In genomic region chr16:31403971-31404370, GRCm38 (mm10) we compare ENCODE assay signal across 21 mouse cellular contexts. TPM values are rescaled to one million over a fixed set of nuclear protein-coding genes. Genes with fewer than 3 reads are reported as not detected.
A peak's percentile ranks its signal among the peaks of the same experiment; 100 is the strongest.
DNase-seq lines count a peak whose midpoint lies in the region; ATAC-seq and TF ChIP-seq lines count a peak whose summit lies in the region.
"Had no signal": no experiment of that assay in that cellular context is flagged by ENCODE, and none has a peak within 500 bp of the region (broad histone marks: within the 10 kb centered on the region; RNA-seq: fewer than 3 reads in every experiment).

No protein-coding gene starts in this region.

- DNase-seq in heart, adult 11 months, result peak; percentile 84
- no peak for DNase-seq in heart, postnatal 10 days
- peak; percentile 1 for DNase-seq in kidney, adult 11 months
- no peak for DNase-seq in kidney, adult 2 months
- peak; percentile 21 for DNase-seq in liver, embryonic 11.5 days (ENCODE audit: low spot score)
- DNase-seq in liver, postnatal 0 days, result no peak
- DNase-seq: adrenal gland, adult 2 months; adrenal gland, adult 8-10 months; adrenal gland, postnatal 10 days; adrenal gland, postnatal 14 days; adrenal gland, postnatal 25 days; adrenal gland, postnatal 36 days; B cell, adult 2 months; cerebellum, adult 11 months; cerebellum, adult 11-12 months; cerebellum, adult 18-20 months had no signal

- no peak overlapping the region for H3K4me3 ChIP-seq in kidney, adult 2 months (ENCODE audit: insufficient read depth, low read depth, low read length)
- no peak overlapping the region for H3K4me3 ChIP-seq in liver, embryonic 11.5 days (ENCODE audit: low read depth, low read length)
- no peak overlapping the region for H3K4me3 ChIP-seq in liver, postnatal 0 days (ENCODE audit: low read depth, low read length)

- H3K36me3 ChIP-seq in kidney, adult 2 months (ENCODE audit: control insufficient read depth, insufficient read depth, low read length), result no peaks in the 10 kb centered on the region
- H3K36me3 ChIP-seq in liver, embryonic 11.5 days (ENCODE audit: control insufficient read depth, insufficient read depth, low read length), result no peaks in the 10 kb centered on the region
- no peaks in the 10 kb centered on the region for H3K36me3 ChIP-seq in liver, postnatal 0 days (replicated peaks; ENCODE audit: insufficient read depth, low read length)
- H3K36me3 ChIP-seq: G1E had no signal

- intact Hi-C loops in heart, postnatal 10 days (cut with DNase I), result no loop called here

- H3K9ac ChIP-seq in liver, embryonic 11.5 days (ENCODE audit: low read depth, low read length), result no peak overlapping the region
- H3K9ac ChIP-seq in liver, postnatal 0 days (replicated peaks), result no peak overlapping the region

- WGBS in kidney, adult 2 months, result 87% methylated on average over 4 of the region's 4 CpGs
- 86% methylated on average over 4 of the region's 4 CpGs for WGBS in liver, embryonic 11.5 days
- 84% methylated on average over 4 of the region's 4 CpGs for WGBS in liver, postnatal 0 days (ENCODE audit: insufficient replicate concordance)

- no peaks in the 10 kb centered on the region for H3K27me3 ChIP-seq in kidney, adult 2 months (replicated peaks; ENCODE audit: control insufficient read depth, insufficient read depth, low read length)
- no peaks in the 10 kb centered on the region for H3K27me3 ChIP-seq in liver, embryonic 11.5 days (replicated peaks; ENCODE audit: control insufficient read depth, insufficient read depth, low read length)
- no peaks in the 10 kb centered on the region for H3K27me3 ChIP-seq in liver, postnatal 0 days (ENCODE audit: insufficient read depth, low read length)
- H3K27me3 ChIP-seq: CH12.LX, Patski had no signal

- no peaks in the 10 kb centered on the region for H3K4me1 ChIP-seq in kidney, adult 2 months (ENCODE audit: control insufficient read depth, insufficient read depth, low read length)
- H3K4me1 ChIP-seq in liver, embryonic 11.5 days (replicated peaks; ENCODE audit: control insufficient read depth, insufficient read depth, low read length), result no peaks in the 10 kb centered on the region
- no peaks in the 10 kb centered on the region for H3K4me1 ChIP-seq in liver, postnatal 0 days (ENCODE audit: insufficient read depth)

- no peak for TF ChIP-seq EP300 in liver, postnatal 0 days (IDR thresholded peaks at IDR 0.05; ENCODE audit: low read depth)

- H3K27ac ChIP-seq in kidney, adult 2 months (ENCODE audit: insufficient read depth, low read depth, low read length), result no peak overlapping the region
- no peak overlapping the region for H3K27ac ChIP-seq in liver, embryonic 11.5 days (ENCODE audit: low read depth, low read length)
- no peak overlapping the region for H3K27ac ChIP-seq in liver, postnatal 0 days (ENCODE audit: low read depth)

- no peak for TF ChIP-seq CTCF in kidney, adult 2 months (conservative IDR thresholded peaks at IDR 0.05; ENCODE audit: insufficient read depth, insufficient read length, low read depth, low read length)
- no peak for TF ChIP-seq CTCF in liver, postnatal 0 days (IDR thresholded peaks at IDR 0.05; ENCODE audit: low read depth)

- ATAC-seq in liver, embryonic 11.5 days (replicated peaks; ENCODE audit: low FRiP score), result no peak
- no peak for ATAC-seq in liver, postnatal 0 days
- ATAC-seq: activated CD4-positive, CD25-positive, alpha-beta regulatory T cell, adult 4 months; CD4-positive, CD25-positive, alpha-beta regulatory T cell, adult 4 months; Patski had no signal

- H3K9me3 ChIP-seq in liver, embryonic 11.5 days (ENCODE audit: control insufficient read depth, low read length), result no peaks in the 10 kb centered on the region
- peaks cover 4% of the 10 kb centered on the region; the same call in 1 of the 2 replicates for H3K9me3 ChIP-seq in liver, postnatal 0 days (ENCODE audit: low read length)
- H3K9me3 ChIP-seq: G1E had no signal

- TF ChIP-seq POLR2A in kidney, adult 2 months (IDR thresholded peaks at IDR 0.05; ENCODE audit: low read depth, low read length), result no peak

- no peak overlapping the region for H3K4me2 ChIP-seq in liver, embryonic 11.5 days
- H3K4me2 ChIP-seq in liver, postnatal 0 days (ENCODE audit: low read depth, low read length), result no peak overlapping the region

RNA-seq across cellular contexts. Expression of gene Bdh1, which starts 18.1 kb away (rescaled TPM):
- under 1 TPM; 0.77 TPM for total RNA-seq in heart, postnatal 10 days (2021)
- polyA plus RNA-seq in kidney, adult 2 months (2012; rRNA removed), result 197 and 276 TPM in 2 replicates
- polyA plus RNA-seq in liver, embryonic 11.5 days (2014; fragmentation: Nextera tagmentation; extraction: Ambion mirVana), result 42.8 and 47.2 TPM in 2 replicates
- 208 and 246 TPM in 2 replicates for polyA plus RNA-seq in liver, postnatal 0 days (2015; fragmentation: Nextera tagmentation; extraction: Ambion mirVana)
- polyA plus RNA-seq: G1E had no signal

Comparison
In these comparisons a context has a peak if more than half of its experiments do, and no peak if none do; other contexts are left out.
1. DNase-seq: peak in heart, adult 11 months (single experiment), kidney, adult 11 months (single experiment) and liver, embryonic 11.5 days (single experiment); none in heart, postnatal 10 days (0 of 2), kidney, adult 2 months (single experiment) and liver, postnatal 0 days (single experiment).